Mouse (Mus musculus): ENCODE measurements at regions not wholly inside any gene's neighbourhood (a gene's known extent, or its start where the extent isn't known, plus 50 kb on each side); places are given as distances from the start of the nearest gene placed in this dataset.
"Not testable (repeated sequence)": the region's sequence is repeated elsewhere in the genome, so short reads cannot be mapped to it uniquely, and the experiment has no call there.

DNA sequence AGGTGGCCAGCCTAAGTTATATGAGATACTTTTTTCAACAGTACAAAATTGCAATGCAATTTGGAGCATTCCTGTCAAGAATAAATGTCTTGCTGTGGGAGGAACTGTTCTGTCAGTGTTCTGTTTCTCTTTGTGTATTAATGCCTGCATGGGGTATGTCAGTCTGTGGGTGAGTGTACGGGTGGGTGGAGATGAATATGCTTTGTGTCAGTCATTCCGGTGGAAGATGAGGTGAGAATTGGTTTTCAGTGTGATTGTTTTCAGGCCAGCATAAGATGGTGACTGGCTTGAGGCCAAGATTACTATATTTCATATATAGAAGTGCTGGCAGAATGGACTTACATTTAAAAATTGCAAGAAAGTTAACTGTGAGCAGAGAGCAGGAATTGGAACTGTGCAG, 184.0 kb downstream of the Frk start:
- DNase-seq (ENCODE audit: low read depth, low spot score): no peak

DNA sequence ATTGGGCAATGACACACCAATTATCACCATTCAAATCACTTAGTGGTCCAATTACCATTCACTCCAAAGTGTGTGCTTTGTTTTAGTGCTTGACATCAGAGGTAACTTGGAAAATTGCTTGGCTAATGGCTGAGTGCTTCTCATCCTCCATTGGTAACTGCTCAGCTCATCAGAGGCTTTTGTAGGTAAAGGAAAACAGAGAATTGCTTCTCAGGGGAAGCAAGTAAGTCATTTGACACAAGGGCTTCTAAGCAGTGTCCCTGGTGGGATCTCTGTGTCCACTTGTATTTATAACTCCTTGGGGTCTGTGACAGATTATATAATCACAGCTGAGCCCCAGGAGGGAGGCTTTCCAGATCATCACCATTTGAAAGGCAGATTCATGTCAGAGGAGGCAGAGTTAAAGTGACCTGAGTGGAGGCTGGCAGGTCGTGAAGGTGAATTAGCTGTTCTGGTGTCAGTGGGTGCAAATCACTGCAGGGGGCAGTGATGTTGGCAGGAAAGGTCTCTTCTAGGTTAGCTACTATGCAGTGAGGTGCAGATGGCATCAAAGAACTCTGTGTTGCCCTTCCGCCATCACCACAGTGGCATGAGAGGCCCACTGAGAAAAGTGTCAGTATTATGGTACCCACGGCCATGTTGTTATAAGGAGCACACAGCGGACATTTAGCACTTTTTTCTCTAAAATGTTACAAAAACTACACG, 184.7 kb downstream of the Frk start:
- DNase-seq (ENCODE audit: low read depth, low spot score): no peak

DNA sequence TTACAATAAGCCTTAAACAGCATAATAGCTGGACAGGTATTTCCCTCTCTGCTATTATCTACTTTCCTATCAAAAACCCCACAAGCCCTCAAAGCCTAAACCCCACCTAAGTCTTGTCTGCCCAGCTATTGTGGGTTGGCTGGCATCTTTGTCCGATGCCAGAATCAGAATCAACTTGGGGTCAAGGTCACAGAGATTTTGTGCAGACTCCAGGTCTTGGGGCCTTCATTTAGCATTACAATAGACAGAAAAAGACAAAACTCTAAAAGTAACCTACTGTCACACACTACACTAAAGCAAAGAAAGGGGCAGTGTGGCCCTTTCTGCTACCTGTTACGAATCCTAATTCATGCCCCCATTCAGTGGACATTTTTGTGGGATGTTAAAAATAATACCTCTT, 188.6 kb downstream of the Frk start:
- peak; percentile 58 for DNase-seq (ENCODE audit: low read depth, low spot score)

DNA sequence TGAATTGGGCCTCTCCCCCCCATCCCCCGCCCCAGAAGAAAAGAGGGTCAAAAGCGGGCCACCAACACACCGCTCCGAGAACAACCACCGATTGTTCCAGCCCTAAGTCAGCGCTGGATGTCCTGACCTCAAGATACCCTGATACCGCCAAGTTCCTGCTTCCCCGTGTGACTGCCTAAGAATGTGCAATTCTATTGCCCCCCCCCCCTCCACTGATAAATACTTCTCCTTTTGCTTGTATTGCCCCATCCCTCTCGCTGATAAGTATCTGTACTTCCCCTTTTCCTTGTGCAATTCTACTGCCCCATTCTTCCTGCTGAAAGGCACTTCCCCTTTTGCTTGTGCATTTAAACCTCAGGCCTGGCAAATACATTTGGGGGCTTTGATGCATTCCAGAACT, 216.2 kb downstream of the Frk start:
- DNase-seq (ENCODE audit: low read depth, low spot score): not testable (repeated sequence)

DNA sequence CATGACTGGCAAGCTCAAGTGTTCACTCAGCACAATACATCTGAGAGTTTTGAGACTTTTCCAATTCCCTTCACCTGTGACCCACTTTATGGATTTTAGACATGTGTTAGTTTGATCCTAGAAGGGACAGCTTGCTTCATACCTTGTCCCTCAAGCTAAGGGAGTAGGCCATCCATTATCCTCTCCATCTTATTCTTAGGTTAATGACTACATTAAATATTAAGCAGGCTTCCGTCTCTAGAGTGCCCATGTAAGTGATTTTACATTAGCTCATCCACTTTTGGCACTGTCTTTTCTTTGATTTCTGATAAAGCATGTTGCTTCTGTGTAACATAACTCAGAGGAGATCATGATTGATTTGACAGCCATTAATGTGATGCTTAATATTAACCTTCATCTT, 218.8 kb downstream of the Frk start:
- DNase-seq (ENCODE audit: low read depth, low spot score): no peak

DNA sequence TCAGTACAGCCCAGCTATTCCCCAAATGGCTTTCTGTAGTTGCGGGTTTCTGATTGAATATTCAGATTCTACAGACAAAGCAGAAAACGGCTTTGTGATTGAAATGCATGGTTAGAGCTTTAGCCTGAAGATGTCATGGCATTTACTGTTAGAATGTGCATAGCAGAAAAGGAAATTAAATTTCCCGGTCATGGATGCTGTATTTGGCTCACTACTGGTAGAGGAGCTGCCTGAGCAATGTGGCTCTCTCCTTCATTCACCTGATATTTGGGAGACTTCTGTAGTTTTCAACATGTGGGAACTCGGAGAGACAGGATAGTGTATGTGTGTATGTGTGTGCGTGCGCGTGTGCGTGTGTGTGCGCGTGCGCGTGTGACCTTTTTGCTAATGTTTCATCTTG, 222.2 kb downstream of the Frk start:
- DNase-seq (ENCODE audit: low read depth, low spot score): no peak

DNA sequence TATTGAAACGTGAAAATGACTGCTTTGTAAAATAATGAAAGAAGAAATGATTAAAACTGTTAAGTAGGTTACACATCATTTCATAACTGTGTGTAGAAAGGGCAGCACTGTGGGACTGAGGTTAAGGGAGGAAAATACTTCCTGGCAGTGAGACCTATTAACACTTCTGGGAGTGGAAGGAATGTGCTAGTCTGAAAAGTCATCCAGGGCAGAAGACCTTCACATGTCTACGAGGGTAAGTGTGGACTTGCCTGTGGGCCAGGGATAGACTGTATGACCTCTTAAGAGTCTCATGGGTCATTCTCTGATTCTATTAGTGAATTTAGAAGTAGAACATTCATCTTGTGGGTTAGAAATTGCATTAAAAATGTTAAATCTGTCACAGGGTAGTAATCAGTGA, 248.1 kb downstream of the Frk start:
- DNase-seq (ENCODE audit: low read depth, low spot score): no peak

DNA sequence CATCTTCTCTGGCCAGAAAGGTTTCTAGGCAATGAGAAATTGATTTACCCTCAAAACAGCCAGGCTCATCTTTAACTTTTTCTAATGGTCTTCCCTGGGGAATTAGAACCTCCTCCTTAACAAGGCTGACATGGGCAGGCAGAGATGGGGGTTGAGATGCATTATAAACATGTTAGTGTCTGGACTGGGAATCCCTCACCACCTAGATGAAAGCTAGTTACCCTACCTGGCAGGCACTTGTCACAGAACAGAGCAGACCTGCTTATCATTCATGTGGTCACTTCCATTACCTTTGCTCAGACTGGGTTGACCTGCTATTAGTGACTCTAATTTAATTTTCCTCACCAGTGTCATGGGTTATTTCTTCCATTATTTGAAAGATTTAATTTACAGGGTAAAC, 279.2 kb downstream of the Frk start:
- DNase-seq (ENCODE audit: low read depth, low spot score): no peak

DNA sequence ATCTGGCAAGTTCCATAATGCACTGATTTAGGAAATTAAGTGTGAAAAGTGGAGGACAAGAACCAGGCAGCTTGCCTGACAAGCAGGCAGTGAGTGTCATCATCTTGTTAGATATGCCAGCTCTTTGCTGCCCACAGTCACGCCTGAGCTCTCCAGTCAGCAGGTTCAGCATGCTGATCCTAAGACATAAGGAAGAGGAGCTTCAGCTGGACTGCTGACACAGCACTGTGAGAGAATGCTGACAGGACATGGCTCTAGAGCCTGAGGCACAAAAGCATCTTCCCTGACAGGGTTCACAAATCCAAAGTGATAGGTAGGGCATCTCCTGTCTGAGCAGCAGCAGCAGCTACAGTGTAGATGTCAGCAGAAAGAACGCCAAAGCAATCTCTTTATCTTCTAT, 308.9 kb downstream of the Frk start:
- no peak for DNase-seq (ENCODE audit: low read depth, low spot score)

DNA sequence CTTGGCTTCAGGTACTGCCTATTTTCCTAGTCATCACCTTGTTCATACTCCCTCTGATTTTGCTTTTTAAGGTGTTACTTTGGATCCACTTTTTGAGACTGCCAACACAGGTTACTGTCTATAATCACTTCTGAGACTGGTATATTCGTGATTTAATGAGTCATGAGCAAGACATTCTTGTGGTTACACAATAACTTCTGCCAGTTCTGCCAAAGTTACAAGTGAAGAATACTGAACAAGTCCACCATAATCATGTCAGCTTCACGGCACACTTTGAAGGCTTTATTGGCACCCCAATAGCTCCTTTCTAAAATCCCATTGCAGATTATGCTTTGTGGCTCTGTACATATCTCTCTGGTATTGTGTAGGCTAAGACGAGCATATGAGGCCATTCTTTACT, 327.9 kb downstream of the Frk start:
- DNase-seq (ENCODE audit: low read depth, low spot score): no peak

DNA sequence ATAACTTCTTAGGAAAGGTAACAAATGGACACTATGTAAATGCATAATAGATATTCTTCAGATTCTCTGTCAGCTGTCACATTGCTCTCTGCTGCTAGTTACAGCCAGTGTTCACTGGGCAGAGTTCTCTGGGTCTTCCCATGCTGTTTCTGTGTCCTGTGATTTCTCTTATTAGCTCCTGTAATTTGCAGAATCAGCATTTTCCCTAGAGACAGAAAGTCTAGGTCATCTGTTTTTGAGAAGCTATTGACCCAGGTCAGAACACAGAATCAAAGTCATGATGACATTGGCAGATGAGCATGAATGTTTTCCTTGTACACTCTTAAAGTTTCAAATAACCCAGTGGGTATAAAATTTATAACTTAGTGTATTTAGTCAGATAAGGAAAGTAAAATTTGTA, 340.9 kb downstream of the Frk start:
- DNase-seq (ENCODE audit: low read depth, low spot score): no peak

DNA sequence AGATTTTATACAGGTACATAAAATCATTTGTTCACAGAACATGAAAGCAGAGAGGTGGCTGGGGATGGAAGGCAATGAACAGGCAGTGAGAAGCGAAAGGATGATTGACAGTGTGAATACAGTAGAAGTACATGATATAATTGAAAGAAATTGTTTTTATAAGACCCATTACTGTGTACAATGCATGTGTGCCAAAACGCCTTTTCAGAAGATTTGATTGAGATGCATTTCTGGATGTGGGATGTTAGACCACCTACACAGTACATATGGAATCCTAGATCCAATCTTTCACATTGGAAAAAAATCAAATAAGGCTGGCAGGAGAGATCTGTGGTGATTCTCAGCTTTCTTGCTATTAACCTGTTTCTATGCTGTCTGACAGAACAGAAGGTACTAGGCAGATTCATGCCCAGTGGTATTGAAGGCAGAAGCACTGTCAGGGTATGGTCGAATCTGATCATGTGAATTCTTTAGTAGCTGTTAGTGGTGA, 358.9 kb downstream of the Frk start:
- DNase-seq (ENCODE audit: low read depth, low spot score): no peak

DNA sequence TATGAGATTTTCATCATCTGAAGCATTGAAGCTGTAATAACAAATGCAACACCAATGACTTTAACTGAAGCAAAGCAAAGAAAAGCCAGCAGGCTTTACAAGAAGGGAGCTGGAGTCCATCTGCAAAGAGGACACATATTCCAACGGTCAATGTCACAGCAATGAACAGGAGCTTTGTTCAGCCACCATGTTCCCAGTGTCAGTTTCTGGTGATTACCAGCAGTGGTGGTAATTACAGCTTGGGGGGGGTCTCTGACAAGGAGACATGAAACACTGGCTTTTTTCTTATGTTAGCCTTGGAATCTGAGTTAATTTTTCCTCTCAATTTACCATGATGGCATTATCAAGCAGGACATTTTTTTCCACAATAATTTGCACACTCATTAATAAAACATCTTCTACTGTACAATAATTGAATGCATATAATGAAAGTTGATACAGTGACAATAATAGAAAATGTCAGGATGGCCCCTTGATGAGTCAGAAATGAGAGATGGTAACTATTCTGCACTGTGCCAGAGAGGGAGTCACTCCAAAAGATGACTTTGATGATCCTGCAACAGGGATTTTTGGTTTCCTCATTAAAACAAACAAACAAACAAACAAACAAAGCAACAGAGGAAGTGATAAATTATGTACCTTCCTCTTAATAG, 373.4 kb downstream of the Frk start:
- no peak for DNase-seq (ENCODE audit: low read depth, low spot score)

DNA sequence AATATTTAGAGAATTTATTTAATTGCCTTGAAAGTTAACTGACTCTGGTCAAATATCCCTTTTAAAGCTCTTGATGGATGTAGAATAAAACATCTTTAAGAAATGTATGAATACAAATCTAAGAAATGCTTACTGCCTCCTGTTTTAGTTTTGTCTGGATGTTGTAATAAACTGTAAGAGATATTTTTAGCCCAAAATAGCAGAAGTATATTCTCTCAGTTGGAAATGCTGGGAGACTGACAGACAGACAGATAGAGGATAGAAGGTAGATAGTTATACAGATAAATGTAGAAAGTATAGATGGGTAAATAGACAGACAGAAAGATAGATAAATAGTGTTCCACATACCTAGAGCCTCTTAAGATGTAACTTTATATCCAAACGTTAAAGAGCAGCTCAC, 379.5 kb downstream of the Frk start:
- no peak for DNase-seq (ENCODE audit: low read depth, low spot score)

DNA sequence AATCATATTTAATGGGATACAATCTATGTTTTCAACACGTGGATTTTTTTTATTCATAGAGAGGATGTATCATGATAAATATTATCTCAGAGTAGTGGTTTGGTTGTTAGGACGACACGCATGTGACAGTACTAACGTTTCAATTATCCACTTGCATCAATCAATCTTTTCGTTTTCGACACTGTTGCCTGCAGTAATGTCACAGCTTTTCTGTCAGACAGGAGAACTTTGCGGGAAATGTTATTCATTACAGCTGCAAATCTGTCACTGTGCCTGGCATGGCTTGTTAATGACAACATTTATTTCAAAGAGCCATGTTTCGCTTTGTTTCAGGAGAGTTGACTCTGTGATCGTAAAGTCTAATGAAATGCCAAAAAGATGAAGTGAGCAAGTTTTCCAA, 388.7 kb downstream of the Frk start:
- no peak for DNase-seq (ENCODE audit: low read depth, low spot score)

DNA sequence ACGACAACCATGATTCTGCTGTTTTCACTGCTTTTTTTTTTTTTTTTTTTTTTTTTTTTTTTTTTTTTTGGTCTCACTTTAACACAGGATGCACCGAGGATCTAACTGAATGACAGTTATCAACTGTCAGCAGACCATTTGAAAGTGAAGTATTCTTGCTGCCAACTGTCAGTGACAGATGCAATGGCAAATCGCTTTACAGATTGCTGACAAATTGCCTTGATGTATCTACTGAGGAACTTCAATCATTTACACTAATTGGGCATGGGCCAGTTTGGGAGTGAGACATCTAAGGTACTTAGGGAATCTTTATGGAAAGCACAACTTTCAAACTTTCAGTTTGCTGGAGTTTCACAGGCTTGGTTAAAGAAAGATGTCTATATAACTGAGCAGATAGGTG, 395.3 kb downstream of the Frk start:
- no peak for DNase-seq (ENCODE audit: low read depth, low spot score)

DNA sequence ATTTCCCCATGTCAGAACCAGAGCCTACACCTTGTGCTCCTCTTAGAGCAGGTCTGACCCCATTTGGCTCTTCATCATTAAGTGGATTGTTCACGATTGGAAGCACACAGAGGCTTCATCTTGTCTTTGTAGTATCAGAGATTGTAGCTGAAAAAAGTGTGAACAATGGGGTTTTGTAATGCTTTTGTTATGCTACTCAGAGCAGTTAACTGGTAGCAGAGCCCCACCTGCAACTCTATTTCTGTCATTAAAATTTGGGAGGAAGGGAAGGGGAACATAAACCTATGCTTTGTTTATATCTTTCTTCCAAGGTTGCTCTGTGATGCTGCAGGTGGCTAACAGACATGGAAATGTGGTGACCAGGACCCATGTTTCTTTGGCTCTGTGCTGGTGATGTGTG, 404.4 kb downstream of the Frk start:
- peak; percentile 93 for DNase-seq (ENCODE audit: low read depth, low spot score)

DNA sequence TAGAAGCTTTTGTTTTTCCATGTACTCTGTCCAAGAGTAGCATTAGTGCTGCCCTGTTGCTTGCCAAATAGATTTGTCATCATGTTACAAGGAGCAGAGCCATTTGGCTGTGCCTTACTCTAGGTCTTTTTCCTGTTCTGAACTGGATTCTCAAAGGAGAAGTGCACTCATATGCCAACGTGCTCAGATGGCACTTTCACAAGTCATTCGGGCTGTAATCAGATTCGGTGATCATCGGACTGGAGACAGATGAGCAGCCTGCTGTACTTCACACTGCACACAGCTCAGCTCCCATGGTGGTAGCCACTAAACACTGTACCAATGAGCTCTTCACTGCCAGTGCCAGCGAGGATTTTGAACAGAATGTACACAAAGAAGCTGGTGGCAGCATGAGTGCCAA, 421.1 kb downstream of the Frk start:
- no peak for DNase-seq (ENCODE audit: low read depth, low spot score)

DNA sequence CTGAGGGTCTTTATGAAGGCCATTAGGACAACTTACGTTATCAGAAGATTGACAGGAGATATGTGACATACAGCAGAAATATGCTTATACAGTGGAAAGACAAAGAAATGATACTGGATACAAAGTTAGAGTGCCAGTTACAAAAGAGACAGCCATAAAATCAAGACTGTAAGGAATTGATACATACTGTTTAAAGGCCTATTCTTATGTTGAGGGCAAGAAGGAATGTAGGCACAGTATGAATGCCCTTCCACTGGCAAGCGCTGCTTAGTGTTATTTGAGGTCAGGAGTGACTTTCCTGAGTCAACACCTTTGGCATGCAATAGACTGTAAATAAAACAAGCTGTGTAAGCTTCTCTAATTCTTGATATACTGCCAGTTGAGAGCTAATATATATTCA, 421.5 kb downstream of the Frk start:
- peak; percentile 15 for DNase-seq (ENCODE audit: low read depth, low spot score)

DNA sequence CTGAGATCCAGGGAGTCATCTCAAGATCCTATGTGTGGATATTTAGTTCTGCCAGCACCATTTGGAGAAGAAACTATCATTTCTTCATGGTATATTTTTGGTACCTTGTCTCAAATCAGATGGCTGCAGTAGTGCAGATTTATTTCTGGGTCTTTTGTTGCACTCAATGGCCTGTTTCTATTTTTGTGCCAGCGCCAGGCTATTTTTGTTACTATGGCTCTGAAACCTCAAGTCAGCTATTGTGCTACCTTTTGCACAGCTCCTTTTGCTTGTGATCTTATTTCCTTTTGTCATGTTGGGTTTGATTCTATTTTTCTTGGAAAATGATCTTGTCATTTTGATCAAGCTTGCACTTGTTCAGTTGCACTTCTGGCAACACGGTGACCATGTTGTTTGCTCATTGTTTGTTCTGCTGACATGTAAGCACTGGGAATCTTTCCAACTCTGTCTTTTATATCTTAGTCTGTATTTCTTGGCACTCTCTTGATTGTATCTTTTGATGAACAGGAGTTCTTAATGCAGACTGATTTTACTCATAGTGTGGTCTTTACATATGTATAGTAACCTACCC, 429.0 kb downstream of the Frk start:
- DNase-seq (ENCODE audit: low read depth, low spot score): no peak
